Mouse (Mus musculus) embryonic facial prominence, embryonic 10.5 days (tissue): ENCODE results near the gene Pfdn6. TPM values are rescaled to one million over a fixed set of nuclear protein-coding genes. Genes with fewer than 3 reads are reported as not detected.
A peak's percentile ranks its signal among the peaks of the same experiment; 100 is the strongest.

Experiments
- DNase-seq: peaks from one replicate; pipeline ENCODE4 v3.0.0-alpha.2; 2017; ENCODE audit warnings: low spot score
- H3K27ac ChIP-seq: fragments of 300-500 bp; sonication (generic); replicated peaks from 2 replicates; pipeline ENCODE4 v1.5.1; 2016; ENCODE audit warnings: mild to moderate bottlenecking
- H3K27me3 ChIP-seq: fragments of 300-500 bp; sonication (generic); replicated peaks from 2 replicates; pipeline ENCODE4 v1.6.1; 2016; ENCODE audit warnings: low read depth, mild to moderate bottlenecking; ENCODE audit not compliant: poor library complexity, severe bottlenecking
- H3K36me3 ChIP-seq: fragments of 300-500 bp; sonication (generic); replicated peaks from 2 replicates; pipeline ENCODE4 v1.6.1; 2016; ENCODE audit warnings: mild to moderate bottlenecking, moderate library complexity
- H3K4me1 ChIP-seq: fragments of 300-500 bp; sonication (generic); 2 replicates; pipeline ENCODE4 v1.6.1; 2016
- H3K4me3 ChIP-seq: fragments of 300-500 bp; sonication (generic); 2 replicates; pipeline ENCODE4 v1.5.1; 2016; ENCODE audit warnings: mild to moderate bottlenecking, moderate library complexity
- H3K9me3 ChIP-seq: fragments of 300-500 bp; sonication (generic); 2 replicates; pipeline ENCODE4 v1.6.1; 2016; ENCODE audit warnings: mild to moderate bottlenecking
- WGBS: fragments of 180-500 bp; shearing (Covaris S2); methylation state at CpG from one replicate; pipeline ENCODE4 v1.1.7; 2016; 5-methylcytosine and 5-hydroxymethylcytosine counted together
- polyA plus RNA-seq: library from polyadenylated mRNA; unstranded; fragments of >200 nt; fragmentation: Nextera tagmentation; extraction: Ambion mirVana; gene quantifications from 2 replicates; pipeline ENCODE4 v1.2.1, GENCODE M21; 2016

The Pfdn6 gene
- polyA plus RNA-seq, 1 experiment from 2014 or later: 235 TPM

DNA sequence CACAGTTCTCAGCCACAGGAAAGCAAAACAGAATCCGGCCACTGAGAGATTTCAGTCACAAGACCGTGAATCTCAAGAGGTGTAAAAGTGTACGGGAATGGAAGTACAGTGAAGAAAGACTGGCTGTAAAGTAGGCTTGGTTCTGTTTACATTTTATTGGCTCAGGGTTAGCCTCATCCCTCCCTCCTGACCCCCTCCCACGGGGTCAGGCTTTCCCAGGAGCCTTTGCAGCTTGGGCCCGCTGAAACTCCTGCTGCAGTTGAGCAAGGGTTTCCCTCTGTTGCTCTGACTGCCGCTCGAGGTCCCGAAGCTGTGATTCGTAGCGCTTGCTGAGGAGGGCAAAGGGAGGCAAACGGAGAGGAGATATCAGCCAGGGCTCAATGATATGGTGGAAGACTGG lies 1.4 kb downstream of the Pfdn6 start:
- WGBS: 81% methylated on average over 11 of the region's 11 CpGs
- H3K27me3 ChIP-seq: no peaks in the 10 kb centered on the region
- no peaks in the 10 kb centered on the region for H3K9me3 ChIP-seq
- H3K4me3 ChIP-seq: peak overlapping the region; percentile 93
- no peak for DNase-seq
- H3K36me3 ChIP-seq: peaks cover 78% of the 10 kb centered on the region
- no peak overlapping the region for H3K27ac ChIP-seq
- H3K4me1 ChIP-seq: peaks cover 28% of the 10 kb centered on the region

DNA sequence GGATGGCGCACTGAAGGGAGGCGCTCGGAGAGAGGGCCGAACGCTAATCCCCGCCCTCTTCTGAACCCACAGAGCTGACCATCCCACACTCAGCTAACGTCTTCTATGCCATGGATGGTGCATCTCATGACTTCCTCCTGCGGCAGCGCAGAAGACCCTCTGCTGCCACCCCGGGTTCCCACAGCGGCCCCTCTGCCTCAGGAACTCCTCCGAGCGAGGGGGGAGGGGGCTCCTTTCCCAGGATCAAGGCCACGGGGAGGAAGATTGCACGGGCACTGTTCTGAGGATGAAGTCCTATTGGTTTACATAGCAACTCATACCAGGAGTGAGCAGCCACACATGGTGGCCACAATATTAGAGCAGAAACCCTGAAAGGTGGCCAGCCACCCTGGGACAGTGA lies 3.1 kb downstream of the Pfdn6 start:
- Histone ChIP-seq H3K4me3 (peak overlapping the region; percentile 31; the same call in 1 of the 2 replicates), H3K36me3 (peaks cover 78% of the 10 kb centered on the region), H3K9me3 (no peaks in the 10 kb centered on the region), H3K4me1 (peaks cover 38% of the 10 kb centered on the region), H3K27ac (no peak overlapping the region), H3K27me3 (no peaks in the 10 kb centered on the region)
- WGBS: 86% methylated on average over 15 of the region's 15 CpGs
- no peak for DNase-seq

GRCm38 (mm10) chr17:33935422-33936055 lies 4.6 kb downstream of the Pfdn6 start:
- Histone ChIP-seq H3K36me3 (peaks cover 73% of the 10 kb centered on the region), H3K27me3 (peaks cover 3% of the 10 kb centered on the region; the same call in 1 of the 2 replicates), H3K9me3 (no peaks in the 10 kb centered on the region), H3K27ac (no peak overlapping the region), H3K4me1 (peaks cover 39% of the 10 kb centered on the region), H3K4me3 (0 out of 2 replicates have a peak overlapping the region, but pooled peaks have one; percentile 16)
- no peak for DNase-seq
- WGBS: 86% methylated on average over 21 of the region's 21 CpGs

- 78% methylated on average over 15 of the region's 15 CpGs for WGBS
- H3K27ac ChIP-seq: no peak overlapping the region
- peaks cover 3% of the 10 kb centered on the region; the same call in 1 of the 2 replicates for H3K27me3 ChIP-seq
- peak overlapping the region; percentile 91; the same call in 1 of the 2 replicates for H3K4me3 ChIP-seq
- no peak for DNase-seq
- H3K4me1 ChIP-seq: peaks cover 49% of the 10 kb centered on the region
- peaks cover 59% of the 10 kb centered on the region for H3K36me3 ChIP-seq
- H3K9me3 ChIP-seq: no peaks in the 10 kb centered on the region
Observed at GRCm38 (mm10) chr17:33932970-33933369, 7.2 kb downstream of the Pfdn6 start.

DNA sequence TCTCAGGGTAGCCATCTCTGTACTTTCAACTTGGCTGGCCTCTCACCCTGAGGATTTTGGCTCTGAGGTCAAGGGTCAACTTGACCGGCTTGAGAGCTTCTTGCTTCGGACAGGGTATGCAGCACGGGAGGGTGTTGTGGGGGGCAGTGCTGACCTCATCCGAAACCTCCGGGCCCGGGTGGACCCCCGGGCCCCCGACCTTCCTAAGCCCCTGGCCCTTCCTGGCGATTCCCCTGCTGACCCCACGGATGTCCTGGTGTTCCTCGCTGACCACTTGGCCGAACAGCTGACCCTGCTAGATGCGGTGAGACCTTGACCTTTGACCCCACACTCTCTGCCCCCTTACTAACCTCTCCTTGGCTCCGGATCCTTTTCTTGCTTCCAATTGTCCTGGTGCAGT lies 7.7 kb downstream of the Pfdn6 start:
- no peak for DNase-seq
- peaks cover 57% of the 10 kb centered on the region for H3K36me3 ChIP-seq
- H3K4me3 ChIP-seq: peak overlapping the region; percentile 91; the same call in 1 of the 2 replicates
- no peaks in the 10 kb centered on the region for H3K9me3 ChIP-seq
- 74% methylated on average over 14 of the region's 14 CpGs for WGBS
- peaks cover 52% of the 10 kb centered on the region for H3K4me1 ChIP-seq
- H3K27ac ChIP-seq: no peak overlapping the region
- peaks cover 3% of the 10 kb centered on the region; the same call in 1 of the 2 replicates for H3K27me3 ChIP-seq

GRCm38 (mm10) chr17:33931947-33932346 lies 8.2 kb downstream of the Pfdn6 start:
- Histone ChIP-seq H3K36me3 (peaks cover 56% of the 10 kb centered on the region), H3K4me3 (peak overlapping the region; percentile 91; the same call in 1 of the 2 replicates), H3K27me3 (peaks cover 3% of the 10 kb centered on the region; the same call in 1 of the 2 replicates), H3K9me3 (no peaks in the 10 kb centered on the region), H3K4me1 (peaks cover 52% of the 10 kb centered on the region), H3K27ac (no peak overlapping the region)
- DNase-seq: no peak
- WGBS: 90% methylated on average over 11 of the region's 11 CpGs

- H3K27ac ChIP-seq: peak overlapping the region; percentile 90
- peaks cover 52% of the 10 kb centered on the region for H3K4me1 ChIP-seq
- no peaks in the 10 kb centered on the region for H3K9me3 ChIP-seq
- peaks cover 54% of the 10 kb centered on the region for H3K36me3 ChIP-seq
- peak overlapping the region; percentile 91 for H3K4me3 ChIP-seq
- DNase-seq: no peak
- WGBS: 34% methylated on average over 18 of the region's 18 CpGs
- H3K27me3 ChIP-seq: peaks cover 3% of the 10 kb centered on the region; the same call in 1 of the 2 replicates
Observed at GRCm38 (mm10) chr17:33931159-33931866, 8.8 kb downstream of the Pfdn6 start.

DNA sequence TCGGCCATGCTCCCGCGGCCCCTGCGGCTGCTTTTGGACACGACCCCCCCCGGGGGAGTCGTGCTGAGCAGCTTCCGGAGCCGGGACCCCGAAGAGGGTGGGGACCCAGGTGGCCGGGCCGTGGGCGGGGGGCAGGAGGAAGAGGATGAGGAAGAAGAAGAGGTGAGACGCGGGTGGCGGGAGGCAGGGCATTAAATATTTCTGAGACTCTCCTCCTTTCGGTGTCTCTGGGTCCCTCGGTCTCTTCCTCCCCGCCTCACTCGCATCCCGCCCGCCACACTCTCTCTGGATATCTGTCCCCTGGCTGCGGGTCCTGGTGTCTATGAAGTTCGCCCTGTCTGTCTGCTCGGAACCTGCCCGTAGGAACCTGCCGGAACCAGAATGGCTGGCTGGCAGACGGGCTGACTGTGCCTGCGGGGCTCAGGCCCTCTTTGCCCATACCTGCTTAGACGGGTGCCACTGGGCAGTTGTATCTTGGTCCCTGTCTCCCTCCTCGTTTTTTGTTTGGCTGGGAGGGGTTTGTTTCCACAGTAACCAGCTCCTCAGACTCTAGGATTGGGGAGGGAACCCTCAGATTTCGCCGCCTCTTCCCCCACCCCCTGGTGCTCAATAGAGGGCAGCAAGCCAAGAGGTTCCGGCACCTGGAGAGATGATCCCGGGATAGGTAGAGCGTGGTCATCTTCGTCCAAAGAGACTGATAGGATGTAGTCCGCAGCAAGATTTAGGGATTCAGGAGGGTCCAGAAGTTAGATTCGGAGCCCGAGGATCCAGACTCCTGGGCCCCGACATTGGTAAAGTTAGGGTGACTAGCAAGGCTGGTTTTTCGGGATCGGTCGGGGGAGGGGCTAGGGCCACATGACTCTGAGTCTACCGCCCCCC lies 9.6 kb downstream of the Pfdn6 start:
- Histone ChIP-seq H3K27ac (peak overlapping the region; percentile 90), H3K4me1 (peaks cover 52% of the 10 kb centered on the region), H3K9me3 (no peaks in the 10 kb centered on the region), H3K27me3 (peaks cover 3% of the 10 kb centered on the region; the same call in 1 of the 2 replicates), H3K4me3 (peak overlapping the region; percentile 91), H3K36me3 (peaks cover 54% of the 10 kb centered on the region)
- under 1% methylated on average over 45 of the region's 45 CpGs for WGBS
- DNase-seq: peak; percentile 60

- Histone ChIP-seq H3K9me3 (no peaks in the 10 kb centered on the region), H3K27me3 (peaks cover 3% of the 10 kb centered on the region; the same call in 1 of the 2 replicates), H3K4me1 (peaks cover 49% of the 10 kb centered on the region), H3K4me3 (peak within 1 kb of the TSS; percentile 91), H3K36me3 (peaks cover 53% of the 10 kb centered on the region), H3K27ac (peak within 1 kb of the TSS; percentile 90)
- peak; percentile 96 for DNase-seq
- WGBS: under 1% methylated on average over 80 of the region's 80 CpGs
Observed at GRCm38 (mm10) chr17:33929371-33930279, 10.5 kb downstream of the Pfdn6 start, which contains the start of gene Rgl2. TSS of gene Rgl2 (plus strand) at chr17:33929543.

- no peak for DNase-seq
- Histone ChIP-seq H3K27me3 (peaks cover 3% of the 10 kb centered on the region; the same call in 1 of the 2 replicates), H3K36me3 (peaks cover 41% of the 10 kb centered on the region), H3K9me3 (no peaks in the 10 kb centered on the region), H3K4me3 (peak overlapping the region; percentile 91), H3K4me1 (peaks cover 49% of the 10 kb centered on the region), H3K27ac (peak overlapping the region; percentile 90; the same call in 1 of the 2 replicates)
- WGBS: 65% methylated on average over 21 of the region's 21 CpGs
Observed at GRCm38 (mm10) chr17:33928251-33928947, 11.7 kb downstream of the Pfdn6 start.
